Mouse (Mus musculus): Measurements from ENCODE around the gene Lrrc2. TPM values are rescaled to one million over a fixed set of nuclear protein-coding genes. Genes with fewer than 3 reads are reported as not detected.

The Lrrc2 gene
- polyA plus RNA-seq, 1 experiment from 2014 or later = 0.33 TPM

DNA sequence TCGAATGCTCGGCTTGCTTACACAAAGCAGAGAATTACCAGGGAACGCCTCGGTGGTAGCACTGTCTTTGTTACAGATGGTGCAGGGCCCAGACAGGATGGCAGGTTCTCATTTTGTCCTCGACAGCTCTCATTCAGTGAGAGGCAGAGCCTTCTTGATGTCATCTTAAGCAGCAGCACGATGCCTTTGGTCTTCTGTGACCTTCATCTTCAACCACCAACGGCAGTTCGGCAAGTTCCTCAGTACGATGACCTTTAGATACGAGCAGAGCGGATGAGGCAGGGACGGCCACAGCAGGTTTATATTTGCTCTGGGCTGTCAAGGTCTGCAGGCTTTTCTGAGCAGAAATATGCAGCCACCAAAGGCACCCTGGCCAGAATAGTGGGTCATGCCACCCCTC lies 50.3 kb downstream of the Lrrc2 start:
- 84% methylated on average over 12 of the region's 12 CpGs for WGBS
- Histone ChIP-seq H3K9me3 (ENCODE audit: control insufficient read depth, low read length) (no peaks in the 10 kb centered on the region), H3K27me3 (ENCODE audit: control insufficient read depth, insufficient read depth, low read length) (no peaks in the 10 kb centered on the region), H3K9ac (ENCODE audit: low read length) (no peak overlapping the region), H3K4me1 (ENCODE audit: control insufficient read depth, insufficient read depth, low read length) (no peaks in the 10 kb centered on the region), H3K4me3 (ENCODE audit: low read depth, low read length) (no peak overlapping the region), H3K4me2 (ENCODE audit: low read depth, severe bottlenecking) (no peak overlapping the region), H3K36me3 (ENCODE audit: control insufficient read depth, insufficient read depth, low read length) (no peaks in the 10 kb centered on the region), H3K27ac (replicated peaks; ENCODE audit: low read depth, low read length) (no peak overlapping the region)
- no peak for ATAC-seq (ENCODE audit: insufficient number of reproducible peaks, low FRiP score, low TSS enrichment, low read depth)
- no peak for DNase-seq (ENCODE audit: low spot score)

GRCm38 (mm10) chr9:111003279-111003678 lies 51.9 kb downstream of the Lrrc2 start:
- H3K4me2 ChIP-seq (ENCODE audit: low read depth, severe bottlenecking) = no peak overlapping the region
- ATAC-seq (ENCODE audit: insufficient number of reproducible peaks, low FRiP score, low TSS enrichment, low read depth) (no peak), DNase-seq (ENCODE audit: low spot score) (no peak)
- no peak overlapping the region for H3K9ac ChIP-seq (ENCODE audit: low read length)
- no peaks in the 10 kb centered on the region for H3K9me3 ChIP-seq (ENCODE audit: control insufficient read depth, low read length)
- H3K27ac ChIP-seq (replicated peaks; ENCODE audit: low read depth, low read length) = no peak overlapping the region
- H3K27me3 ChIP-seq (ENCODE audit: control insufficient read depth, insufficient read depth, low read length) = no peaks in the 10 kb centered on the region
- whole genome bisulfite sequencing = 90% methylated on average over 9 of the region's 9 CpGs
- H3K36me3 ChIP-seq (ENCODE audit: control insufficient read depth, insufficient read depth, low read length) = no peaks in the 10 kb centered on the region
- H3K4me3 ChIP-seq (ENCODE audit: low read depth, low read length) = no peak overlapping the region
- H3K4me1 ChIP-seq (ENCODE audit: control insufficient read depth, insufficient read depth, low read length) = no peaks in the 10 kb centered on the region

DNA sequence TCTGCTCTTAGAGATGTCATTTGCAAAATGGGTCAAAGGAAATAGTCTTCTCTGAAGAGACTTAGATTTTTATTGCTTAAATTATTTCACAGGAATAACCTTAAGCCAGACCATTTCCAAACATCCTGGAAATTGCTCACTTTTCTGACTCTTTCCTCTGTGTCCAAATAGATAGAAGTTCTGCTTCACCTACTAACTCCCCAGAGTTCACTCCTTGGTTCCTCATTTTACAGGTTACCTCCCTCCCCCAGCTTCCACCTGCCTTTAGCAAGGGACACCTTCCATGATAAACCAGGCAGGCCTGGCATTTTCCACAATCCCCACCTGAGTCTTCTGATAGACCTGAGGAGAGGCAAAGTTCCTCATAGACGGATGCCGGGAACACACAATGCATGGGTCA lies 55.2 kb downstream of the Lrrc2 start:
- H3K9ac ChIP-seq (ENCODE audit: low read length) = no peak overlapping the region
- no peak overlapping the region for H3K27ac ChIP-seq (replicated peaks; ENCODE audit: low read depth, low read length)
- no peaks in the 10 kb centered on the region for H3K36me3 ChIP-seq (ENCODE audit: control insufficient read depth, insufficient read depth, low read length)
- no peaks in the 10 kb centered on the region for H3K4me1 ChIP-seq (ENCODE audit: control insufficient read depth, insufficient read depth, low read length)
- H3K4me2 ChIP-seq (ENCODE audit: low read depth, severe bottlenecking) = no peak overlapping the region
- no peak for DNase-seq (ENCODE audit: low spot score)
- WGBS = 88% methylated on average over 2 of the region's 2 CpGs
- H3K27me3 ChIP-seq (ENCODE audit: control insufficient read depth, insufficient read depth, low read length) = no peaks in the 10 kb centered on the region
- ATAC-seq (ENCODE audit: insufficient number of reproducible peaks, low FRiP score, low TSS enrichment, low read depth) = no peak
- no peaks in the 10 kb centered on the region for H3K9me3 ChIP-seq (ENCODE audit: control insufficient read depth, low read length)
- H3K4me3 ChIP-seq (ENCODE audit: low read depth, low read length) = no peak overlapping the region

DNA sequence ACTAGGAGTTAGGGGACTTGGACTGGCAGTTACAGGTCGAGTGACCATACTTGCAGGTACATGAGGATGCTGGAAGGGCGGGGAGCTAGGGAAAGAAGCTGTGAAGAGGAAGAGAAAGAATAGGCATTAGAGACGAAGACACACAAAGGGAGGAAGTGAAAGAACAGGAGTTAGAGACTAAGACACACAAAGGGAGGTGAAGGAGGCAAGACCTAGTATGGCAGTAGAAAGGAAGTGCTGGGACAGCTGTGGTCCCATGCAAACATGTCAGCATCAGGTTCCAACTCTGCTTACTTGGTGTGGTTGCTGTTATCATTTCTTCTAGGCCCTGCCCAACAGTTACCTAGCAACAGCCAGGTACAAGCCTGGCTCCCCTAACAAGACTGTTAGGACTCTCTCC lies 58.4 kb downstream of the Lrrc2 start:
- Histone ChIP-seq H3K36me3 (ENCODE audit: control insufficient read depth, insufficient read depth, low read length) (no peaks in the 10 kb centered on the region), H3K4me3 (ENCODE audit: low read depth, low read length) (no peak overlapping the region), H3K4me2 (ENCODE audit: low read depth, severe bottlenecking) (no peak overlapping the region), H3K27ac (replicated peaks; ENCODE audit: low read depth, low read length) (no peak overlapping the region), H3K9me3 (ENCODE audit: control insufficient read depth, low read length) (no peaks in the 10 kb centered on the region), H3K9ac (ENCODE audit: low read length) (no peak overlapping the region), H3K4me1 (ENCODE audit: control insufficient read depth, insufficient read depth, low read length) (no peaks in the 10 kb centered on the region), H3K27me3 (ENCODE audit: control insufficient read depth, insufficient read depth, low read length) (no peaks in the 10 kb centered on the region)
- ATAC-seq (ENCODE audit: insufficient number of reproducible peaks, low FRiP score, low TSS enrichment, low read depth) (no peak), DNase-seq (ENCODE audit: low spot score) (no peak)
- WGBS = 66% methylated on average over 3 of the region's 3 CpGs

GRCm38 (mm10) chr9:111011550-111011949 lies 60.2 kb downstream of the Lrrc2 start:
- Histone ChIP-seq H3K9me3 (ENCODE audit: control insufficient read depth, low read length) (no peaks in the 10 kb centered on the region), H3K27me3 (ENCODE audit: control insufficient read depth, insufficient read depth, low read length) (no peaks in the 10 kb centered on the region), H3K27ac (replicated peaks; ENCODE audit: low read depth, low read length) (no peak overlapping the region), H3K36me3 (ENCODE audit: control insufficient read depth, insufficient read depth, low read length) (no peaks in the 10 kb centered on the region), H3K4me3 (ENCODE audit: low read depth, low read length) (no peak overlapping the region), H3K9ac (ENCODE audit: low read length) (no peak overlapping the region), H3K4me1 (ENCODE audit: control insufficient read depth, insufficient read depth, low read length) (no peaks in the 10 kb centered on the region), H3K4me2 (ENCODE audit: low read depth, severe bottlenecking) (no peak overlapping the region)
- no peak for ATAC-seq (ENCODE audit: insufficient number of reproducible peaks, low FRiP score, low TSS enrichment, low read depth)
- no peak for DNase-seq (ENCODE audit: low spot score)
- 81% methylated on average over 9 of the region's 9 CpGs for WGBS

DNA sequence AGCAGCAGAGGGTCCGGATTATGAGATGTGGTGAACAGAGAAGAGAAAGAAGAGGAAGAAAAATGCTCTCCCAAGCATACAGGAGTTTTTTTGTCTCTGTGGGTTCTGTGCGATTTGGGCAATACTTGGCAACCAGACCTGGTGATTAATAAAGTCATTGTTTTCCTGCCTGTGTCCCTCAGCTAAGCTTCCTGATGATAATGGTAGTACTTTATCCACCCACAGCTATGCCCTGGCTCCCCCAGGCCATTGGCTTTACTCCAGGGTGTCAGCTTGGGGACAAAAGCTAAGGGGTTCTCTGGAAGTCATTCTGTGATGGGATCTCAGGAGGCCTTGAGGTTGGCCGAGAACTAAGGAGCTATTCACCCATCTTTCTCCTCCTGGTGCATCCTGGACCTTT lies 60.7 kb downstream of the Lrrc2 start:
- Histone ChIP-seq H3K9ac (ENCODE audit: low read length) (no peak overlapping the region), H3K4me3 (ENCODE audit: low read depth, low read length) (no peak overlapping the region), H3K27ac (replicated peaks; ENCODE audit: low read depth, low read length) (no peak overlapping the region), H3K27me3 (ENCODE audit: control insufficient read depth, insufficient read depth, low read length) (no peaks in the 10 kb centered on the region), H3K4me1 (ENCODE audit: control insufficient read depth, insufficient read depth, low read length) (no peaks in the 10 kb centered on the region), H3K9me3 (ENCODE audit: control insufficient read depth, low read length) (no peaks in the 10 kb centered on the region), H3K4me2 (ENCODE audit: low read depth, severe bottlenecking) (no peak overlapping the region), H3K36me3 (ENCODE audit: control insufficient read depth, insufficient read depth, low read length) (no peaks in the 10 kb centered on the region)
- 88% methylated on average over 3 of the region's 3 CpGs for WGBS
- DNase-seq (ENCODE audit: low spot score) = no peak
- ATAC-seq (ENCODE audit: insufficient number of reproducible peaks, low FRiP score, low TSS enrichment, low read depth) = no peak

DNA sequence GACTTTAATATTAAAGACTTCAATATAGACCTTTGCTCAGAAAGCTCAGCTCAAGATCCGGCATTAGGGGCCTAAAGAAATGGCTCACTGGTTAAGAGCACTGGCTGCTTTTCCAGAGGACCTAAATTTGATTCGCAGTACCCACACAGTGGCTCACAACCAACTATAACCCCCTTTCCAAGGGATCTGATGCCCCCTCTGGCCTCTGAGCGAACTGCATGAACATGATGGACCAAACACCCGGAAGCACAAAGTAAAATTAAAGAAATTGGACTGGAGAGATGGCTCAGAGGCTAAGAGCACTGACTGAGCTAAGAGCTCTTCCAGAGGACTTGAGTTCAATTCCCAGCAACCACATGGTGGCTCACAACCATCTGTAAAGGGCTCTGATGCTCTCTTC lies 64.3 kb downstream of the Lrrc2 start:
- H3K4me2 ChIP-seq (ENCODE audit: low read depth, severe bottlenecking) = no peak overlapping the region
- H3K4me3 ChIP-seq (ENCODE audit: low read depth, low read length) = no peak overlapping the region
- 86% methylated on average over 4 of the region's 4 CpGs for WGBS
- ATAC-seq (ENCODE audit: insufficient number of reproducible peaks, low FRiP score, low TSS enrichment, low read depth) = no peak
- no peak overlapping the region for H3K27ac ChIP-seq (replicated peaks; ENCODE audit: low read depth, low read length)
- no peaks in the 10 kb centered on the region for H3K9me3 ChIP-seq (ENCODE audit: control insufficient read depth, low read length)
- no peaks in the 10 kb centered on the region for H3K4me1 ChIP-seq (ENCODE audit: control insufficient read depth, insufficient read depth, low read length)
- H3K9ac ChIP-seq (ENCODE audit: low read length) = no peak overlapping the region
- DNase-seq (ENCODE audit: low spot score) = no peak
- H3K36me3 ChIP-seq (ENCODE audit: control insufficient read depth, insufficient read depth, low read length) = no peaks in the 10 kb centered on the region
- H3K27me3 ChIP-seq (ENCODE audit: control insufficient read depth, insufficient read depth, low read length) = no peaks in the 10 kb centered on the region

DNA sequence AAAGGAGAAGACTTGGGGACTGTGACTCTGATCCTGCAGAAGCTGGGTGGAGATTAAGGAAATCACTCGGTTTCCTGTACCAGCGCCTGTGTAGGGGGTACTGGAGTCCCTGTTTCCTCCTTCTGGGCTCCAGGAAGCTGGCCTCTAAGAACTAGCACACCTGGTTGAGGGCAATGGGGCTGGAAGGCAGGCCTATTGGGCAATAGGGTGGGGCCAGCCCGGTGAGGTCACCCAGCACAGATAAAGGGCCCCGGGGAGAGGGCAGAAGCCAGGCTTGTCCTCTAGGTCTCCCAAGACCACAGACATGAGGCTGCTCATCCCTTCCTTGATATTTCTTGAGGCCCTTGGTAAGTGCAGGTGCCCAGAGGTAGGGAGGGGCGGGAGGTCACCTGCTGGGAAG lies 67.7 kb downstream of the Lrrc2 start, which contains the start of gene Ltf:
Gene Ltf, plus strand, starts transcription at position 250 of the 400 bp plus-strand sequence.
- Histone ChIP-seq H3K9me3 (ENCODE audit: control insufficient read depth, low read length) (no peaks in the 10 kb centered on the region), H3K27ac (replicated peaks; ENCODE audit: low read depth, low read length) (no peak within 1 kb of the TSS), H3K36me3 (ENCODE audit: control insufficient read depth, insufficient read depth, low read length) (no peaks in the 10 kb centered on the region), H3K9ac (ENCODE audit: low read length) (no peak within 1 kb of the TSS), H3K4me1 (ENCODE audit: control insufficient read depth, insufficient read depth, low read length) (no peaks in the 10 kb centered on the region), H3K4me2 (ENCODE audit: low read depth, severe bottlenecking) (no peak within 1 kb of the TSS), H3K4me3 (ENCODE audit: low read depth, low read length) (no peak within 1 kb of the TSS), H3K27me3 (ENCODE audit: control insufficient read depth, insufficient read depth, low read length) (no peaks in the 10 kb centered on the region)
- WGBS = 87% methylated on average over 5 of the region's 5 CpGs
- ATAC-seq (ENCODE audit: insufficient number of reproducible peaks, low FRiP score, low TSS enrichment, low read depth) (no peak), DNase-seq (ENCODE audit: low spot score) (no peak)

DNA sequence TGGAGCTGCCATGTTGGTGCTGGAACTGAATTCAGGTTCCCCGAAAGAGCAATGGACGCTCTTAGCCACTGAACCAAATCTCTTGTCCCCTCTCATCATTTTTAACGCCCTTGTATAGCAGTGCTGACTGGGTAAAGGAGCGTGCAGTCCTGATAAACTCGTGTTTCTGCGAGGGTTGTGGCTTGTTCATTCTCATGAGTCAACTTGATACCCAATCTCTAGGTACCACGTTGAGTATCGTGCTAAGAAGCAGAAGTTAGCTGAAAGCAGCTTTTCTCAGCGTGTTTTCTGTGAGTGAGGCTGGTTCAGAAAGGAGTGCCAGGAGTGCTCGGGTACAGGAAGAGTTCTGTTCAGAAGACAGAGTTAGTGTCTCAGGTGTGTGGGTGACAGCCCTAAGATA lies 75.4 kb downstream of the Lrrc2 start:
- Histone ChIP-seq H3K4me3 (ENCODE audit: low read depth, low read length) (no peak overlapping the region), H3K4me2 (ENCODE audit: low read depth, severe bottlenecking) (no peak overlapping the region), H3K27me3 (ENCODE audit: control insufficient read depth, insufficient read depth, low read length) (no peaks in the 10 kb centered on the region), H3K27ac (replicated peaks; ENCODE audit: low read depth, low read length) (no peak overlapping the region), H3K9ac (ENCODE audit: low read length) (no peak overlapping the region), H3K36me3 (ENCODE audit: control insufficient read depth, insufficient read depth, low read length) (no peaks in the 10 kb centered on the region), H3K4me1 (ENCODE audit: control insufficient read depth, insufficient read depth, low read length) (no peaks in the 10 kb centered on the region), H3K9me3 (ENCODE audit: control insufficient read depth, low read length) (no peaks in the 10 kb centered on the region)
- WGBS = 90% methylated on average over 10 of the region's 10 CpGs
- no peak for ATAC-seq (ENCODE audit: insufficient number of reproducible peaks, low FRiP score, low TSS enrichment, low read depth)
- no peak for DNase-seq (ENCODE audit: low spot score)
